Mouse (Mus musculus): ENCODE data around the gene Ntn4.

DNA sequence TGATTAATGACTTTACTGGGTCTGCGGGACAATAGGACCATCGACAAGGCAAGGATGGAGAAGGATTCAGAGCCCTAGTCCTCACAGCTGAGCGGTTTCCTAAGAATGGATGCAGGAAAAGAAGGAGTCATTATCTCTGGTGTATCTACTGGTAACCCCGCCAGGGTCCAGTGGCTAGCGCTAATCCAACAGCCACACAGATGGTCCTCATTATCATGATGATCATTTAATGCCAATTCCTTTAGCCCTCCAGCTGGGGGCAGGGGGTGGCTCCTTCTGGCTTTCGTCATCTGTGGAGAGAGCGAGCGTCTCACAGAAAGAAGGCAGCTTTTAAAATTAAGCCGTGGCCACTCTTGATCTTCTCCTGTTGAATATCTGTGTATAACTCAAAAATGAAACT, 4.5 kb upstream of the Ntn4 start:
- TF ChIP-seq CTCF (IDR thresholded peaks at IDR 0.05; ENCODE audit: control insufficient read depth, insufficient read depth, insufficient read length): no peak
- no peak for TF ChIP-seq MAX (IDR thresholded peaks at IDR 0.05)
- TF ChIP-seq CEBPB (IDR thresholded peaks at IDR 0.05; ENCODE audit: low read depth): no peak
- TF ChIP-seq MYOD1 (IDR thresholded peaks at IDR 0.05; ENCODE audit: control insufficient read depth, insufficient read length, low read depth): no peak
- TF ChIP-seq USF1 (IDR thresholded peaks at IDR 0.05; ENCODE audit: low read depth): no peak
- no peak for TF ChIP-seq MYOG (IDR thresholded peaks at IDR 0.05; ENCODE audit: control insufficient read depth, extremely low read depth, insufficient read length)
